Mouse (Mus musculus): ENCODE measurements at regions not wholly inside any gene's neighbourhood (a gene's known extent, or its start where the extent isn't known, plus 50 kb on each side); places are given as distances from the start of the nearest gene placed in this dataset.

DNA sequence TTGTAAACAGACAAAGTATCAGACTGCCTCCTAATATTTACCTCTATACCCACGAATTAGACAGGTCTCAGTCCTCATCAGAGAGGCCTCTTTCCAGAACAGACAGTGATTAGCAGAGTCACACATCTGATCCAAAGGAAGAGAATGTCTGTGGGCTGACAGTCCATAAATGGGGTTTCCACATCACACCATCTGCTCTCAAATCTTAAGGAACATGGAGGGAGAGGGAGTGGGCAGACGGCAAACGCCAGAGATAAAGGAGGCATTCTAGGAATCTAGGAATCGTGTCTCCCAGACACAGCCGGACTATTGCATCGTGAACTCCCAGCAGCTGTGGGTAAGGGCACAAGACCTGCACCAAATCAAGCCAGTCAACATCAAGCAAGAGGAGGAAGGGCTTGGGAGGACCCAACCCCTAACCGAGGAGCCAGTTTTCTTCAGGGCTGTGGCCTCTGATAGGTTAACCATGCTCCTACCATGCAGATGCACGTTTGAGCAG is 219.8 kb downstream of the Setd4 start:
- no peak for DNase-seq

DNA sequence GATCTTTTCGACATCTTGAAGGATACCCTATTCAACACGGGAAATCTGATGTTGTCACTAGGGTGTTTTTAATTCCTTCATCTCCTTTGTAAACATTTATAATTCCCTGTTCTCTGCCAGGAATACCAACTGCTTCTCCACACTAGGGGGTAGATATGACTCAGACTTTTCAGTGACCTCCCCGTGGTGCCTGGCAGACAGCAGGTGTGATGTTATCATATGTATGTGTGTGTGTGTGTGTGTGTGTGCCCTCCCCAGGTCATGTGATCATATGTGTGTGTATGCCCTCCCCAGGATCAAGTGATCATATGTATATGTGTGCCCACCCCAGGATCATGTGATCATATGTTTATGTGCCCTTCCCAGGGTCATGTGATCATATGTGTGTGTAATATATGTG is 220.9 kb downstream of the Setd4 start:
- DNase-seq: no peak

DNA sequence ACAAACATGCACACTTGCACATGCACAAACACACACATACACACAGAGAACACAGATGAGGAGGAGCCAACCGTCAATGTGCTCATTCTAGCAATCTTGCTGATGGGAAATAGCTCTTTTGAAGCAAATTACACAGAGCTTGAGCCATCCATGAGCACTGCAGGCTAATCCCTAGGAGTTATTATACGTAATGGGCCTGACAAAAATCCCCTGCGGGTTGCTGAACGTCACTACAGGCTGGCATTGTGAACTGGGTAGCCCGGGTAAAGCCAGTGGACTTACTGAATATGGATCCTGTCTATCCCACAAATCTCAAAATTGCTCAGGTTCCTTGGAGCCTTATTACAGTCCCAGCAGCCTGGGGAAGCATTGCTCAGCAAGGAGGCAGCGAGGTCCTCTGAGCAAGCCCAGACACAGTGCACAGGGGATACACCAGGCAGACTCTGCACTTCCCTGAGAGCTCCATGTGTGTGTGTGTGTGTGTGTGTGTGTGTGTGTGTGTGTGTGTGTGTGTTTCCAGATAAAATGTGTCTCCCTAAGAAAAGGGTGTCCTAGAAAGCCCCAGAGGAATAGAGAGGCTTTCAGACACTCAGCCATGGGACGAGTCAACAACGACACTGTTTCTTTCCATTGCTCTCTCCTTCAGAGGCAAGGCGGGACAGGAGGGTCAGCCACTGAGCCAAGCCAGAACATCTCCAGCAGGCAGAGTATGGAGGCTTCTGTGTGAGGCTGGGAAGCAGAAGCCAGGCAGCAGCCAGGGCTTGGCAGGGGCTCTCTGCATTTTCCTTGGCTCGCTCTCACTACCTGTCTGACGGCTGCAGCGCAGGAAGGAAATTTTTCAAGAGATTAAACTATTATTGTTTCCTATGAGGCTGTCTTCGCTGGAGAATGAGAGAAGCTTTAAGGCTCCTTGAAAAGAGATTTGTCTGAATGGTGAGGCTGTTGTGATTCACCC is 222.9 kb downstream of the Setd4 start:
- no peak for DNase-seq

DNA sequence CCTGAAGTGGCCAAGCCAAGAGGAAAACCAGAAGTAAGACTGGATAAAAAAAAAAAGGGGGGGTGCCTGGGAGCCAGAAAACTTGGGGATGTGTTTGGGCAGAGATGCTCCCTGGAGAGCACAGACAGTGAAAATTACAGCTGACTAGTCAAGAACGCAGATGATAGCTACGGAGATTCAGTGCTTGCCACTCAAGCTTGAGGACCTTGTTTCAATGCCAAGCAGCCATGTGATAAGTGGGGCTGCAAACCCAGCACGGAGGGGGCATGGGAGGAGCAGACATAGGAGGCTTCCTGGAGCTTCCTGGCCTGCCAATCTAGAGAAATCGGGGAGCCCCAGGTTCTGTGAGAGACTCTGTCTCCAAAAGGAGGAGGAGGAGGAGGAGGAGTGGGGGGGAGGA is 223.7 kb downstream of the Setd4 start:
- DNase-seq: no peak

DNA sequence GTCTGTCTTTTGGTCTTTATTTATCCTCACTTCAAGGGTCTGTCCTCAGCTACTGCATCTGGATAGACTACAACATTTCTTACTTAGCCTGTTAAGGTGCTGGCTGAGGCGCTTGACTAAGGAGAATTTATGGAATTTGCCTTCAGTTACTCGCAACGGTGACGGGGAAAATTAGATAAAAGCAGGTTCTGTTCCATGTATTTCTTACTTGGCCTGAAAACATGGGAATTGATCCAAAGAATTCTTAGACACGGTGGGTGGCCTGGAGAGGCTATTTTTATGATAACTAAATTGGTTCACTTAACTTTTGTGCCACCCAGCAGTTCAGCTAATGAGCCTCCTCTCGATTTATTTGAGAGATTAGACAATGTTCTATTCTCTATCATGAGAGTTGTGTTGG is 224.3 kb downstream of the Setd4 start:
- DNase-seq: no peak

DNA sequence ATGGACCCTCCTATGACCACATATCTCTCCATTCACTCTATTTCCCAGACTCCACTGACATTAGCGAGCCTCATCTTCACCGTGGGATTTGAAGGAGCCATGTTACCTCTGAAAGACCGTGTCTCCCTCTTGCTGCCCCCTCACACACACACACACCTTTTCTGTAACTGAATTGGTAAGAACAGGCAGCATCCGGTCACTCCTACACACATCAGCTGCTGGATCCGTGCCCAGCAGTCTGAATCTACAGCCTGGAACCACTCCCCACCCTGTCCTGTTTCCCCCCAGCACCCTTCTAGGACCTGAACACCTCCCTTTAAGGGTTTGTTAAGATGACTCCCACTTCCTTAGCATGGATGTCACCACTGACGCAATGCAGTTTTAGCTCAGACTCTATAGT is 229.2 kb downstream of the Setd4 start:
- no peak for DNase-seq

DNA sequence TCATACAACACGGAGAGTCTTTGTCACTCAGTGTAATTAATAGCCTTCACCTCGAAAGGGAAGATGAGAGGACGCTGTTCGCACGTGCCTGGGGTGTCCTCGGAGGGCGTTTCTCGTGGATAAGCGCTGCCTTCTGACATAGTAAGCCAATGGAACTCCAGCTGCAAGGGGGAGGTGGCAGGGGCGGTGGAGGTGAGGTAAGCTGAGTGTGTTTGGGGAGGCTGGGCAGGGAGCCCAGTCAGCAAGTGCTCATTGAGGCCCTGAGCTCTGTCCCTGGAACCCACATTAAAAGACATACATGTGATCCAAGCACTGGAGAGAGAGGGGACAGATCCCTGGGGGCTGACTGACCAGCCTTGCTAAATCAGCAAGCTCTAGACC is 234.1 kb downstream of the Setd4 start:
- no peak for DNase-seq

DNA sequence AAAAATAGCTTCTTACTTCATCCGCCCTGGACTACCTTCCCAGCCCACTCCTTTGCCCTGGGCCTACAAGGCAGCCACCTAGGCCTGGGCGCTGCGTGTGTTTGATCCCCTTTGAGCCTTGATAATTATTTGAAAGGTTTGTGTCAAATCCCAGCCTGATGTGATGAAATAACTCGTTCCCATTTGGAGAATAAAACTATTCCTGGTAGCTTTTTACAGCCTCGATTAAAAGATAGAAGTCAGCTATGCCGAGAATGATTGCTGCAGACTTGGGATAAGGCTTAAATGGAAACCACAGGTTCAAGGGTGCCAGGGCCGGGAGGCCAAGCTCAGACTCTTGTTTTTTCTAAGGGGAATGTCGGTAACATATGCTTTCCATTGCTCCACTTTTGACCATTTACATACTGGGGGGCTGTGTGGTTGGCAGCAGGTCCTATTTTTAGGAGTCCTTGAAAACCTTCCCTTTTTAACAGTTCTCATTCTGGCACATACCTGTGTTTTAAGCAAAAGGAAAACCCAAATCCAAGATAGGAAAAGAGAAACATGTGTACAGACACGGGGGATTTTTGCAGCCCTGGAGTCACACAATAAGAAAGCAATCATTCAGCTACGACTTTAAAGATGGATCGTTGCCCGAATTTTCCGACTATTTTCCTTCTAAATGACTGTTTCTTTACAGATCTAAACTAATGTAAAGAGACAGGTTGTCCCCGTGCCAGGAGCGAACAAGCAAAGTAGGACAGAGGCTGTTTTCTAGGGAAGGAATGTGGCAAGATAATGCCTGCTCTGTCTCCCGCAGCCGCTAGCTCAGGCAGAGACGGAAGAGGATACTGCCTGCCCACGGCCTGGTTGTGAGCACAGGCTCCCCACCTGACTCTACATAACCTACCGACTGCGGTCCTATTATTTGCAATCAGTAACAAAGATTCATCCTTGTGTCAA is 234.8 kb downstream of the Setd4 start:
- DNase-seq: no peak

DNA sequence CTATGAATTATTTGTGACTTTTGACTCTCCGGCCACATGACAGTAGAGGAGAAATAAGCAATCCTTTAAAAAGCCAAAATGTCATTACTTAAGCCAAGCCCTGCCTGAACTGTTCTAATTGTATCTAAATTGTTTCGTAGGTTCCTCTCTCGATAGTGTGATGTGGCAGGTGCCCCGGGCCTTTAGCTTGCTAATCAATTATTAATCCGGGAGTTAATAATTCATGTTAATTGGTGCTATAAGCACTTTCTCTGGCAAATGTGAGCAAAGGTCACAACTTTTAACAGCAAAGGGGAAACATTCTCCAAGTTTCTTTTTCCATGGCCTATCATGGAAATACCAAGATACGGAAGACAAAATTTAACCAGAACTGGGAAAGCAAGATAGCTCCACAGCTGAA is 235.9 kb downstream of the Setd4 start:
- no peak for DNase-seq

DNA sequence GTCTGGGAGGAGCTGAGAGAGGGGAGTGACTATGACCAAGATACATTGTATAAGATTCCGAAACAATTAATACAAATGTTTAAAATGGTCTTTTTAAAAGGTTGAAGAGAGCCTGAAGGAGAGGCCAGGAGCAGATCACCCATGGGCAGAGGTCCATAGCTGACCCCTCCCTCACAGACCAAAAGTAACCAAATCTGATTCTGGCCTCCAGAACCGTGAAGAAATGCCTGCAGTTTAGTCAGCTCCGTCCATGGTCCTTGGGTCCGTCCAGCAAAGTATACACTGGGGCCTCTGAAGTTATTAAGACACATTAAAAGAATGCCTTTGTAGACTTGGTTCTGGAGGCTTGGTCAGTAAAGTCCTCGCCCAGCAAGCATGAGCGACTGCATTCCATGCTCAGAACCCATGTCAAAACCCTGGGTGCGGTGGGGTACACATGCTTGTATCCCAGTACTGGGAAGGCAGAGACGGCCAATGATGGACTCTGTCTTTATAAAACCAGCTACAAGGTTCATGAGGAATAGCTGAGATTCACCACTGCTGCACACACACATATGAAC is 236.5 kb downstream of the Setd4 start:
- no peak for DNase-seq

DNA sequence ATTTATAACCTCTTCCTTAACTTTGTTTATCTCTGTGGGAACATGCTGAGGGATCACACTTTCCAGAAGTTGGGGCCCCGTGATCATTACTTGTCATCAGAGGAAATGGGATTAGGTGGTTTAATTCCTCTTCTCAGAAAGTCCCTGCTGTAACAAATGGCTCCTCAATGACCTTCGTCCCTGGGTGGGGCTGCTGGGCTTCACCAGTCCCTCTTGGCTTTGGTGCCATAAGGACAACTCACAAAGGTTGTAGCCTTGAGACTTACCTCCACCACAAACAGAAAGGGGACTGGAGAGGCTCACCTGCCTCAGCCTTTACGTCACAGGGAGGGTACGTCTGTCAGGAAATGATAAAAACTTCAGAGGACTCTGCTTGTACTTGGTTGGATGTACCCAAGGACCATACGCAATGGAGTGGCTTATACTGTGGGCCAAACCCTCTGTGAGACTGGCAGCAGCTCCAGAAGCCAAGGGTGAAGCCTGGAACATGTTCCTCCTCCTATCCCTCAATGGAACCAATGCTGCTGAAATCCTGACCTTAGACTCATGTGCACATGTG is 237.4 kb downstream of the Setd4 start:
- peak; percentile 71 for DNase-seq

DNA sequence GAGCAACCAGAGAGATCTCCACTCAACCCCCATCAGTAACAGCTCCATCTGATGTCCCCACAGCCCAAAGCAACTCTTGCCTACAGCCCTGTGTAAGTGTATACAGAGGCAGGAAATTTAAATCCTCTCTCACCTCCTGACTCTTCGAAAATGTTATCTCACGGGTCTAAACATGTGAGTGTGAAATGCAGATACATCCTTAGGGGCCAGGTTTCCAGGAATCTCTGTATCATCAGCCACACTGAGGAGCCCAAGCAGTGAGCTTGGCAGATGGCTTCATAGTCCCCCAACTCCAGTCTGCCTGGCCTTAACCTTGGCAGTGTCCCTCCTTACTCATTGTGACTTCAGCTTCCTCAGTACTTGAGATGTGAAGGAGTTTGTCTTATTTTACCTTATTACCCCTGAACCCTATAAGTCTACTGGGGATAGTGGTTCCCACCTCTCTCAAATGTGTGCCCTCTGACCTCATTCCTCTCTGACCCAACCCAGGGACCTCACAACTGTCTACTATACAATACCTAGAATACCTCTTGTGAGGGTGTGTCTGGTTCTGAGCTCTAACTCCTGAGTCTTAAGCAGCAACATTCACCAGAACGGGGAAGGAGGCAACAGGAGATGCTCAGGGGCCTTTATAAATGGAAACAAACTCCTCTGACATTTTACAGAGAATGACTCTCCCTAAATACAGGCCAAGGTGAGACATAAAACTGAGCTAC is 238.5 kb downstream of the Setd4 start:
- peak; percentile 73 for DNase-seq

DNA sequence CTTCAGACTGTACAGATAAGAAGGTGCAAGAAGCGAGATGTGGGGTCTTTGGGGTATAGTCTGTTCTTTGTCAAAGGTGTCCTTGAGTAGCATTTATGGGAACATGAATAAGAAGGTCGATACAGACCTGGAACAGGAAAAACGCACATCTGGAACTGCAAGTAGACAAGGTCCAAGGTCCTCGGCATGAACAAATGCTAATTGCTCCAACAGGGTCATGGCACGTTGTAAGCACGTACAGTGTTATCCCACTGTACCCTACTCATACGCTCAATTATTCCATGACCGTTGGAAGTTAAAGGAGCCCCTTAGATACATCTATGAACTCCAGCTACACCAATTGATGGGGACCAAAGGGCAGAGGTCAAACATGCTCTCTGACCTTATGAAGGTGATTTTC is 244.1 kb downstream of the Setd4 start:
- no peak for DNase-seq

DNA sequence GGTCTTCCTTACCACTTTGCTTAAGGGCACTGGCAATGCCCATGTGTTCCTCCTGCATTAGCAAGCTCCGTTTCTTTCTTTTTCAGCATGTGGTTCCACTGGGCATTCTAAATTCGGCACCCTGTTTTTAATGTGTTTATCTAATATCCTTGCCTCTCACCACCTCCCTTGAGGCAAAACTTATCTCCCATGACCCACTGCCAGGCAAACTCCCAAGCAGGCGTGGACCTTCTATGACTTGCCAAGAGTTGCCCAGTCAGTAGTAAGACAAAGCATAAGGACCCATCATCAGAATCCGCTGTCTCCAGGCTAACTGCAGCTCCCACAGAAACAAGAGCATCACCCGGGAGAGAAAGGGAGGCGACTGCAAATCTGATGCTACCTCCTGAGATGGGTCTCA is 245.2 kb downstream of the Setd4 start:
- DNase-seq: peak; percentile 72

DNA sequence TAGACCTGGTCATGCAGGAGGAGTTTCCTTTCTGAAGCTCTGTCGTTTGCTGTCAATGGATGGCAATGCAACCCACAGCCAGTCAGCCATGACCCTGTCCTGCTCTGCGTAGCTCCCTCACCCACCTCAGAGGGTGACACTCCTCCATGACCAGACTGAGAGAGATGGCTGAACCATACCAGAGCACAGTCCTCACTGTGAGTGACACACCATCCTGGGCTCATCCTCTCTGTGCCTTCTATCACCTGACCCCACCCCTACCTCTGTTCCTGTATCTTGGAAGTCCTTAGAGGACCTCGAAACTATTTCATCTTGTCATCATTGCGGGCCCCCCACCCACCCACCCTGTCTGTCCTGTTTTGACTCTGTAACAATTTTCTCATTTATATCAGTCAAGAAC is 245.7 kb downstream of the Setd4 start:
- DNase-seq: no peak

DNA sequence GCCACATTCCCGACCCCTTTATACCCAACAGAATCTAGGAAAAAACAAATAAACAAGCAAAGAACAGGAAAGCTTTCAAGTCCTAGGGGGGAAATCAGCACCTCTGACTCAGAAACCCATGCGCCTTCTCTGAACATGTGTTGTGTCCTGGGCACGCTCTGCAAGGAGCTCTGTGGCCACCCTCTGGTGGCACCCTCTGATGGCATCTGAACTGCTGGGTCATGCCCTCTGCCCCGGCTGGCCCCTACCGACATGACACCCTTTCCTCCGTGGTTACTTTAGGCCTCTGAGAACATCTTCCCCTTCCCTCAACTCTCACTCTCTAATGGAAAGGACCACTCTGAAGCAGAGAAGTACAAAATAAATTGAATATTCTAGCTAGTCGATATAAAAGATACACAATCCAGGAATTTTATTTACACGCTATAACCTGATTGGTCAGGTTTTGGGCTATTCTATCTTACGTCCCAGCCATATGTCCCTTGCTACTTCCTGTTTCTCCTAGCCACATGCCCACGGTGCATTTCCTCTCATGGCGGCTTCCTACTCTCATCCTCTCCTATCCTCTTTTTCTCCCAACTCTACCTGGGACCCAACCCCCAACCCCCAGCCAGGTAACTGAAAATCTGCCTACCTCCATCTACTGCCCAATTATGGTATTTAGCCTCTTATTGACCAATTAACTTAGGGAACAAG is 248.5 kb downstream of the Setd4 start:
- no peak for DNase-seq

DNA sequence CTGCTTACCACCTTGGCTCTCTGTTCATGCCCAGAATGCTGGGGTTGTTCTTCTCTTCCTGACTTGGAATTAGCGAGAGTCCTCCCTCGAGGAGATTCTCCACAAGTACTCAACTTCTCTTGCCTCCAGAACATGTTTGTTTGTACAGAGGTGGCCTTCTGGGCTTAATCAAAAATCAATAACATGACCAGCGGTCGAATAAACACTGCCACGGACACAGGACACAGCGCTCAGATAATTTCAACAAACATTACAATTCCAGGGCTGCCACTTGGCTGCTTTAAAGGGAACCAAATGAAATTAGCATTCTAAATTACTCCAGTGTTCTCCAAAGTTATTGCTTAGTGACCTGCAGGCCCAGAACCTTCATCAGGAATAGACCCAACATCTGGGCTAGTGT is 249.9 kb downstream of the Setd4 start:
- no peak for DNase-seq

DNA sequence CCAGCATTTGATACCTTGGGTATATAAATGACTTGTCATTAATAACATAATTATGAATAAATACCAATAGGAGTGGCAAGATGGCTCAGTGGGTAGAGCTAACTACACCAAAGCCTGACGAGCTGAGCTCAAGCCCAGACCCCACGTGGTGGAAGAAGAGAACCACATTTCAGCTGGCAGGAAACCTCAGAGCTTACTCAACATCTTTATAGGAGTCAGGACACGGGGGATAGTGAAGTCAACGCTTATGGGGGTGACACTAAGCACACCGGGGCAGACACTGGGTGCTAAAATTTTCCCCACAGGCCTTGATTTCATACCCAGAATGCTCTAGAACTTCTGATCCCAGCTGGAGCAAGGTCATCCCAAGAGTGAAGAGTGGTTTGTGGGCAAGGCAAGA is 259.3 kb downstream of the Setd4 start:
- DNase-seq: no peak

DNA sequence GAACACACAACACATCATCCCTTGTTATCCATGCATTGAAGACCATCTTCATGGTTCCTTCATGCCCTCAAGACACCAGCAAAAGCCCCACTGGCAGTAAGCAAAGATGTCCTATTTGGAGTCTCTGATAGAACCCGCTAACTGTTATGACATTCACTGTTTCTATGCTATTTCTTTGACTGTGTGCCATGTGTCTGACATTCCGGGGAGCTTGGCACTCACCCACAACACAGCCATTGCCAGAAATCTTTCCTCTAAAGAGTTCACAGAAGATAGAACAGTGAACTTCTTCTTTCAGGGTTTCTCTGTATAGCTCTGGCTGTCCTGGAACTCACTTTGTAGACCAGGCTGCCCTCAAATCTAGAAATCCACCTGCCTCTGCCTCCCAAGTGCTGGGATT is 261.2 kb downstream of the Setd4 start:
- DNase-seq: no peak

DNA sequence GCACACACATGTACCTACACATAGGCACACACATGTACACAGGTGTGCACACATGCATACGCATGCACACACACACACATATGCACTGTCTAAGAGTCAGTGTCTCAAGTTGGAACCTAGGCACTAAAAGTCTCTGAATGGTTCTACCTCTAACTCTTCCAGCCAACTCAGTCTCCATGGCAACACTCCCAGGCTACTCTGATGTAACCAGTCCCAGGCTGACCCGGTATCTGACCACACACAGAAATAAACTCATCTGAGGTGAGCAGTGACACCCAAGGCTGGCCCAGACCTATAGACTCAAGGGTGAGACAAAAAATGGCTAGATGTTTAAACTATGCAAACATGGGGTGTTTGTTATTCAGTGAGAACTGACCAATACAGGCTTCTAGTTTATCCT is 262.1 kb downstream of the Setd4 start:
- DNase-seq: no peak

DNA sequence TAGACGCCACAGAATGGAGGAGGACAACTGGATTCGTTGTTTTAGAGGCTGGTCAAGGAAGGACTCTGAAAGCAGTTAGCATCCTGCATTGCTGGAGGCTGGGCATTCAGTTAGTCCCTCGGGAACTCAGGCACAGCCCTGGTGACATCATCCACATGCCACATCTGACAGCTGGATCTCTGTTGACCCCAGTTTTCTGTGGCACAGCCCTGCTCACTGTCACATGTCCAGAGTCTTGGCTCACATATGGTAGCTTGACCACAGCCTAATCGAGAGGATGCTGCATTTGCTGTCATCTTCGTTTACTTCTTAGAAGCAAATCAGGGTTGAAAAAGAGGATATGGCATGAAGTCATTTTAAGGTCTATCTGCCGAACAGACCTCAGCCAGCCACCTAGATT is 265.1 kb downstream of the Setd4 start:
- DNase-seq: no peak
